Mouse (Mus musculus) hindbrain, embryonic 13.5 days (tissue): ENCODE results near the gene Nrde2. TPM values are rescaled to one million over a fixed set of nuclear protein-coding genes. Genes with fewer than 3 reads are reported as not detected.
A peak's percentile ranks its signal among the peaks of the same experiment; 100 is the strongest.

Experiments
- ATAC-seq: fragments of 200-750 bp; cut with Nextera tagmentation; 2 replicates; pipeline ENCODE4 v1.8.0; 2017; ENCODE audit warnings: moderate TSS enrichment; ENCODE audit not compliant: low FRiP score
- H3K27ac ChIP-seq: fragments of 300-500 bp; sonication (generic); 2 replicates; pipeline ENCODE4 v1.5.1; 2015; ENCODE audit warnings: inconsistent platforms, mild to moderate bottlenecking, moderate library complexity
- H3K27me3 ChIP-seq: fragments of 300-500 bp; sonication (generic); 2 replicates; pipeline ENCODE4 v1.6.1; 2015; ENCODE audit warnings: mild to moderate bottlenecking, inconsistent platforms
- H3K36me3 ChIP-seq: fragments of 300-500 bp; sonication (generic); 2 replicates; pipeline ENCODE4 v1.6.1; 2015; ENCODE audit warnings: mild to moderate bottlenecking, inconsistent platforms
- H3K4me1 ChIP-seq: fragments of 300-500 bp; sonication (generic); replicated peaks from 2 replicates; pipeline ENCODE4 v1.6.1; 2015; ENCODE audit warnings: inconsistent platforms
- H3K4me2 ChIP-seq: fragments of 300-500 bp; sonication (generic); 2 replicates; pipeline ENCODE4 v1.6.1; 2015; ENCODE audit warnings: inconsistent platforms, mild to moderate bottlenecking, moderate library complexity
- H3K4me3 ChIP-seq: fragments of 300-500 bp; sonication (generic); 2 replicates; pipeline ENCODE4 v1.5.1; 2015; ENCODE audit warnings: mild to moderate bottlenecking, inconsistent platforms
- H3K9ac ChIP-seq: fragments of 300-500 bp; sonication (generic); 2 replicates; pipeline ENCODE4 v1.6.1; 2015; ENCODE audit warnings: mild to moderate bottlenecking, inconsistent platforms
- H3K9me3 ChIP-seq: fragments of 300-500 bp; sonication (generic); 2 replicates; pipeline ENCODE4 v1.6.1; 2016; ENCODE audit warnings: inconsistent platforms
- WGBS: fragments of 180-500 bp; shearing (Covaris S2); methylation state at CpG from one replicate; pipeline ENCODE4 v1.1.7; 2015; 5-methylcytosine and 5-hydroxymethylcytosine counted together
- polyA plus RNA-seq: library from polyadenylated mRNA; unstranded; fragments of >200 nt; fragmentation: Nextera tagmentation; extraction: Ambion mirVana; gene quantifications from 2 replicates; pipeline ENCODE4 v1.2.1, GENCODE M21; 2015

The Nrde2 gene
- polyA plus RNA-seq, 1 experiment from 2014 or later: 14.9 TPM

GRCm38 (mm10) chr12:100131655-100132054 is 27.8 kb downstream of the Nrde2 start:
- Histone ChIP-seq H3K4me3 (no peak overlapping the region), H3K4me1 (0 out of 2 replicates have a peak, but pooled peaks cover 2% of the 10 kb centered on the region), H3K27me3 (no peaks in the 10 kb centered on the region), H3K4me2 (no peak overlapping the region), H3K9ac (no peak overlapping the region), H3K36me3 (peaks cover 84% of the 10 kb centered on the region), H3K9me3 (no peaks in the 10 kb centered on the region), H3K27ac (no peak overlapping the region)
- WGBS: 52% methylated on average over 8 of the region's 8 CpGs
- ATAC-seq: no peak

- Histone ChIP-seq H3K4me2 (no peak overlapping the region), H3K9me3 (no peaks in the 10 kb centered on the region), H3K9ac (no peak overlapping the region), H3K27me3 (no peaks in the 10 kb centered on the region), H3K36me3 (peaks cover 84% of the 10 kb centered on the region), H3K27ac (no peak overlapping the region), H3K4me1 (0 out of 2 replicates have a peak, but pooled peaks cover 2% of the 10 kb centered on the region), H3K4me3 (no peak overlapping the region)
- no peak for ATAC-seq
- WGBS: 89% methylated on average over 9 of the region's 9 CpGs
These were observed 28.3 kb downstream of the Nrde2 start for GRCm38 (mm10) chr12:100131167-100131566.

GRCm38 (mm10) chr12:100128961-100129360 is 30.5 kb downstream of the Nrde2 start:
- Histone ChIP-seq H3K9ac (peak overlapping the region; percentile 3; the same call in 1 of the 2 replicates), H3K36me3 (peaks cover 88% of the 10 kb centered on the region), H3K27me3 (no peaks in the 10 kb centered on the region), H3K9me3 (no peaks in the 10 kb centered on the region), H3K27ac (no peak overlapping the region), H3K4me1 (0 out of 2 replicates have a peak, but pooled peaks cover 2% of the 10 kb centered on the region), H3K4me2 (no peak overlapping the region), H3K4me3 (no peak overlapping the region)
- ATAC-seq: no peak
- 75% methylated on average over 8 of the region's 8 CpGs for WGBS

GRCm38 (mm10) chr12:100128522-100128921 is 30.9 kb downstream of the Nrde2 start:
- peak overlapping the region; percentile 3; the same call in 1 of the 2 replicates for H3K9ac ChIP-seq
- ATAC-seq: no peak
- 0 out of 2 replicates have a peak, but pooled peaks cover 2% of the 10 kb centered on the region for H3K4me1 ChIP-seq
- H3K36me3 ChIP-seq: peaks cover 88% of the 10 kb centered on the region
- no peak overlapping the region for H3K4me3 ChIP-seq
- H3K27ac ChIP-seq: no peak overlapping the region
- H3K4me2 ChIP-seq: no peak overlapping the region
- H3K9me3 ChIP-seq: no peaks in the 10 kb centered on the region
- WGBS: 90% methylated on average over 6 of the region's 6 CpGs
- no peaks in the 10 kb centered on the region for H3K27me3 ChIP-seq

GRCm38 (mm10) chr12:100127866-100128480 is 31.5 kb downstream of the Nrde2 start:
- Histone ChIP-seq H3K4me1 (0 out of 2 replicates have a peak, but pooled peaks cover 2% of the 10 kb centered on the region), H3K9ac (no peak overlapping the region), H3K4me3 (no peak overlapping the region), H3K27ac (0 out of 2 replicates have a peak overlapping the region, but pooled peaks have one; percentile 3), H3K27me3 (no peaks in the 10 kb centered on the region), H3K36me3 (peaks cover 88% of the 10 kb centered on the region), H3K4me2 (no peak overlapping the region), H3K9me3 (no peaks in the 10 kb centered on the region)
- WGBS: 79% methylated on average over 8 of the region's 8 CpGs
- no peak for ATAC-seq

GRCm38 (mm10) chr12:100126968-100127865 is 32.2 kb downstream of the Nrde2 start:
- H3K9ac ChIP-seq: no peak overlapping the region
- 0 out of 2 replicates have a peak overlapping the region, but pooled peaks have one; percentile 3 for H3K27ac ChIP-seq
- no peak overlapping the region for H3K4me2 ChIP-seq
- 84% methylated on average over 17 of the region's 17 CpGs for WGBS
- H3K36me3 ChIP-seq: peaks cover 85% of the 10 kb centered on the region
- no peak for ATAC-seq
- H3K4me1 ChIP-seq: 0 out of 2 replicates have a peak, but pooled peaks cover 2% of the 10 kb centered on the region
- H3K4me3 ChIP-seq: no peak overlapping the region
- H3K27me3 ChIP-seq: no peaks in the 10 kb centered on the region
- H3K9me3 ChIP-seq: no peaks in the 10 kb centered on the region

GRCm38 (mm10) chr12:100124913-100125798 is 34.3 kb downstream of the Nrde2 start:
- Histone ChIP-seq H3K9me3 (no peaks in the 10 kb centered on the region), H3K36me3 (peaks cover 88% of the 10 kb centered on the region), H3K4me2 (no peak overlapping the region), H3K9ac (no peak overlapping the region), H3K4me3 (no peak overlapping the region), H3K27ac (no peak overlapping the region), H3K27me3 (no peaks in the 10 kb centered on the region), H3K4me1 (0 out of 2 replicates have a peak, but pooled peaks cover 2% of the 10 kb centered on the region)
- 85% methylated on average over 16 of the region's 16 CpGs for WGBS
- ATAC-seq: 0 out of 2 replicates have a peak, but pooled peaks have one; percentile 29

DNA sequence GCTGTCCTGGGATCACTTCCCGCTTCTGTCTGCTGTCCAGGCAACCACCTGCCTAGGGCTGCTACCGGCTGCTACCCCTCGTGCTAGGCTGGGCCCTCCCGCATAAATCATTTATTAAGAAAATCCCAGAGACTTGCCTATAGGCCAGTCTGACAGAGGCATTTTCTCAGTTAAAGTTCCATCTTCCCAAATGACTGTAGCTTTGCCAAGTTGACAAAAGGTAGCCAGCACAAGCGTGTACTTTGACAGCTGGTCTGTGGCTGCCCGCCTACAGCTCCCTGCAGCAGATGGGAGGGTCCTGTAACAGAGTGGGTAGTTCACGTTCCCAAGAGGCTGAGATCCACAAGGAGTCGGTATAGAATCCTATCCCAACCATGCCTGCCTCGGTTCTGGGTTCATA is 36.0 kb downstream of the Nrde2 start:
- Histone ChIP-seq H3K27ac (no peak overlapping the region), H3K36me3 (peaks cover 88% of the 10 kb centered on the region), H3K4me3 (no peak overlapping the region), H3K9ac (no peak overlapping the region), H3K9me3 (no peaks in the 10 kb centered on the region), H3K27me3 (no peaks in the 10 kb centered on the region), H3K4me1 (no peaks in the 10 kb centered on the region), H3K4me2 (no peak overlapping the region)
- ATAC-seq: no peak
- 84% methylated on average over 9 of the region's 9 CpGs for WGBS

- no peak overlapping the region for H3K4me2 ChIP-seq
- H3K27me3 ChIP-seq: no peaks in the 10 kb centered on the region
- peaks cover 89% of the 10 kb centered on the region for H3K36me3 ChIP-seq
- H3K9ac ChIP-seq: no peak overlapping the region
- H3K27ac ChIP-seq: no peak overlapping the region
- ATAC-seq: no peak
- WGBS: 90% methylated on average over 7 of the region's 7 CpGs
- no peak overlapping the region for H3K4me3 ChIP-seq
- no peaks in the 10 kb centered on the region for H3K9me3 ChIP-seq
- H3K4me1 ChIP-seq: no peaks in the 10 kb centered on the region
These were observed 36.5 kb downstream of the Nrde2 start for GRCm38 (mm10) chr12:100122921-100123381.

- WGBS: 94% methylated on average over 5 of the region's 5 CpGs
- peaks cover 88% of the 10 kb centered on the region for H3K36me3 ChIP-seq
- no peak overlapping the region for H3K4me2 ChIP-seq
- no peaks in the 10 kb centered on the region for H3K9me3 ChIP-seq
- no peak overlapping the region for H3K27ac ChIP-seq
- H3K4me3 ChIP-seq: no peak overlapping the region
- peaks cover 9% of the 10 kb centered on the region for H3K4me1 ChIP-seq
- no peaks in the 10 kb centered on the region for H3K27me3 ChIP-seq
- no peak overlapping the region for H3K9ac ChIP-seq
- ATAC-seq: no peak
These were observed 43.5 kb downstream of the Nrde2 start for GRCm38 (mm10) chr12:100115982-100116381.

DNA sequence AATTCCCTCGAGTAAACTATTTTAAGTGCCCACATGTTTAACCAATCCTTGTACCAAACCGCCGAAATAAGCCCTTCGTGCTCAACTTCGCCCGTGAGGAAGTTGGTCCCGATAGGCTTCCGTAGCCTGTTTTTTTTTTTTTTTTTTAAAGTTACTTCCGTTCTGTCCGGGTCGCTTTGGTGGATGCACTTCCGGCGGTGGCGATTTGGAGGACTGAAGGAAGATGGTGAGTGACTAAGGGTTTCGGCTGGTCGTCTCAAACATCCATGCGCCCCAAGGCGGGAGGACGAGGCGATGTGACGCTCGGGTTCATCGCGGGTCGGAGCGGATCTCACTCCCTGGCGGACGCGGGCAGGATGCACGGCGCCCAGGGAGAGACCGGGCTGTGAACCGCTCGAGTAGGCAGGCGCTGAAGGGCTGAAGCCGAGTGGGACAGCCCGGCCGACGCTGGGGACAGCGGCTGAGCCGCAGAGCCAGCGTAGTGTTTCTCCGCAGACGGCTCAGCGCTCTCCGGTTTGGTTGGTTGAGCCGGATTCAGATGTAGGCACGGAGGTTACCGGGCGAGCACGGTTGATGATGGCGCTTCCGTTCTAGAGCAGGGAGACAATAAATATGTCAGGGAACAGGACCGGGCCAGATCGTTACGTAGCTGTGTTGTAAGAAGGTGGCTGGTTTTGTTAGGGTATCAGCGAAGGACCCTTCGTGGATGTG is 49.3 kb downstream of the Nrde2 start, which contains the start of gene Psmc1:
TSS of gene Psmc1 (plus strand) at position 169 of the 711 bp plus-strand sequence.
- Histone ChIP-seq H3K9me3 (no peaks in the 10 kb centered on the region), H3K36me3 (peaks cover 29% of the 10 kb centered on the region), H3K4me1 (peaks cover 18% of the 10 kb centered on the region), H3K27me3 (no peaks in the 10 kb centered on the region; the same call in 1 of the 2 replicates), H3K9ac (peak within 1 kb of the TSS; percentile 98), H3K4me3 (peak within 1 kb of the TSS; percentile 99), H3K4me2 (peak within 1 kb of the TSS; percentile 81), H3K27ac (peak within 1 kb of the TSS; percentile 93)
- WGBS: under 1% methylated on average over 58 of the region's 58 CpGs
- peak; percentile 81 for ATAC-seq
